In genomic region chr7:120102164-120102972, GRCm38 (mm10) we compare ENCODE assay signal across 8 mouse cellular contexts. TPM values are rescaled to one million over a fixed set of nuclear protein-coding genes. Genes with fewer than 3 reads are reported as not detected.
A peak's percentile ranks its signal among the peaks of the same experiment; 100 is the strongest.
DNase-seq lines count a peak whose midpoint lies in the region; ATAC-seq and TF ChIP-seq lines count a peak whose summit lies in the region.

TSS of gene Tmem159 (plus strand) at chr7:120102353.

- peaks cover 21% of the 10 kb centered on the region for H3K4me1 ChIP-seq in forebrain, embryonic 10.5 days
- peaks cover 28% of the 10 kb centered on the region for H3K4me1 ChIP-seq in heart, embryonic 13.5 days
- peaks cover 4% of the 10 kb centered on the region; the same call in 1 of the 2 replicates for H3K4me1 ChIP-seq in kidney, postnatal 0 days (replicated peaks; ENCODE audit: insufficient read depth, low read length)
- peaks cover 16% of the 10 kb centered on the region; the same call in 1 of the 2 replicates for H3K4me1 ChIP-seq in liver, embryonic 12.5 days

- no peaks in the 10 kb centered on the region for H3K36me3 ChIP-seq in forebrain, embryonic 10.5 days (replicated peaks)
- H3K36me3 ChIP-seq in heart, embryonic 13.5 days, result 0 out of 2 replicates have a peak, but pooled peaks cover 5% of the 10 kb centered on the region
- no peaks in the 10 kb centered on the region for H3K36me3 ChIP-seq in kidney, postnatal 0 days (ENCODE audit: insufficient read depth, low read length)
- H3K36me3 ChIP-seq in liver, embryonic 12.5 days, result no peaks in the 10 kb centered on the region
- H3K36me3 ChIP-seq in myocyte (ENCODE audit: control insufficient read depth, insufficient read depth), result no peaks in the 10 kb centered on the region

- H3K9ac ChIP-seq in heart, embryonic 13.5 days, result peak within 1 kb of the TSS; percentile 86
- H3K9ac ChIP-seq in kidney, postnatal 0 days (ENCODE audit: low read depth, low read length), result peak within 1 kb of the TSS; percentile 73
- H3K9ac ChIP-seq in liver, embryonic 12.5 days, result peak within 1 kb of the TSS; percentile 41

- peak; percentile 83; the same call in 1 of the 2 replicates for ATAC-seq in heart, embryonic 13.5 days (ENCODE audit: extremely low read depth, insufficient number of reproducible peaks, low FRiP score, low TSS enrichment)
- peak; percentile 91 for ATAC-seq in kidney, postnatal 0 days (replicated peaks; ENCODE audit: low FRiP score, low read depth)
- peak; percentile 87 for ATAC-seq in liver, embryonic 12.5 days

- peak within 1 kb of the TSS; percentile 59 for H3K4me3 ChIP-seq in forebrain, embryonic 10.5 days
- peak within 1 kb of the TSS; percentile 84 for H3K4me3 ChIP-seq in heart, embryonic 13.5 days
- peak within 1 kb of the TSS; percentile 85 for H3K4me3 ChIP-seq in kidney, postnatal 0 days (replicated peaks; ENCODE audit: low read depth, low read length)
- H3K4me3 ChIP-seq in liver, embryonic 12.5 days, result peak within 1 kb of the TSS; percentile 57
- H3K4me3 ChIP-seq in myocyte, result peak within 1 kb of the TSS; percentile 40

- peak within 1 kb of the TSS; percentile 97 for H3K4me2 ChIP-seq in heart, embryonic 13.5 days
- peak within 1 kb of the TSS; percentile 83 for H3K4me2 ChIP-seq in kidney, postnatal 0 days (ENCODE audit: low read length)
- peak within 1 kb of the TSS; percentile 83 for H3K4me2 ChIP-seq in liver, embryonic 12.5 days
- peak within 1 kb of the TSS; percentile 76 for H3K4me2 ChIP-seq in myocyte (ENCODE audit: low read depth)

- TF ChIP-seq POLR2A in myocyte (IDR thresholded peaks at IDR 0.05; ENCODE audit: insufficient read length, low read depth), result peak; percentile 70

- no peaks in the 10 kb centered on the region for H3K79me2 ChIP-seq in myocyte (ENCODE audit: control insufficient read depth, insufficient read depth)

- peaks cover 27% of the 10 kb centered on the region for H3K27me3 ChIP-seq in forebrain, embryonic 10.5 days (ENCODE audit: poor library complexity, severe bottlenecking)
- H3K27me3 ChIP-seq in heart, embryonic 13.5 days (replicated peaks), result no peaks in the 10 kb centered on the region
- H3K27me3 ChIP-seq in kidney, postnatal 0 days (ENCODE audit: insufficient read depth, low read length), result no peaks in the 10 kb centered on the region
- peaks cover 12% of the 10 kb centered on the region; the same call in 1 of the 2 replicates for H3K27me3 ChIP-seq in liver, embryonic 12.5 days (replicated peaks)
- H3K27me3 ChIP-seq in myocyte (ENCODE audit: control insufficient read depth, insufficient read depth, insufficient read length), result no peaks in the 10 kb centered on the region

- peak; percentile 25; the same call in 1 of the 2 replicates for TF ChIP-seq CTCF in kidney, postnatal 0 days (IDR thresholded peaks at IDR 0.05; ENCODE audit: low read depth)

- H3K9me3 ChIP-seq in forebrain, embryonic 10.5 days, result no peaks in the 10 kb centered on the region
- H3K9me3 ChIP-seq in heart, embryonic 13.5 days, result no peaks in the 10 kb centered on the region
- no peaks in the 10 kb centered on the region for H3K9me3 ChIP-seq in kidney, postnatal 0 days (replicated peaks; ENCODE audit: low read length)
- H3K9me3 ChIP-seq in liver, embryonic 12.5 days (replicated peaks), result no peaks in the 10 kb centered on the region

- H3K27ac ChIP-seq in forebrain, embryonic 10.5 days, result peak within 1 kb of the TSS; percentile 77
- H3K27ac ChIP-seq in heart, embryonic 13.5 days (replicated peaks), result peak within 1 kb of the TSS; percentile 72
- peak within 1 kb of the TSS; percentile 71 for H3K27ac ChIP-seq in kidney, postnatal 0 days
- H3K27ac ChIP-seq in liver, embryonic 12.5 days, result no peak within 1 kb of the TSS

- WGBS in forebrain, embryonic 10.5 days, result under 1% methylated on average over 41 of the region's 42 CpGs
- WGBS in heart, embryonic 13.5 days, result under 1% methylated on average over 42 of the region's 42 CpGs
- under 1% methylated on average over 41 of the region's 42 CpGs for WGBS in kidney, postnatal 0 days
- under 1% methylated on average over 42 of the region's 42 CpGs for WGBS in liver, embryonic 12.5 days (ENCODE audit: insufficient replicate concordance)

- DNase-seq in CD4-positive helper T cell, adult 2 months (ENCODE audit: low read depth, low spot score), result peak; percentile 55
- DNase-seq in c-Kit-negative CD71-positive TER-119-positive erythroid progenitor cells, embryonic 14.5 days (ENCODE audit: low read depth, low spot score), result peak; percentile 4
- peak; percentile 86 for DNase-seq in forebrain, embryonic 10.5 days (ENCODE audit: extremely low spot score, low spot score)
- DNase-seq in kidney, postnatal 0 days (ENCODE audit: low spot score), result peak; percentile 94
- DNase-seq in spleen, postnatal 36 days (ENCODE audit: low spot score in 2 of 2), result peak; percentile 53 to 61

- H3ac ChIP-seq in myocyte (ENCODE audit: control insufficient read depth, insufficient read length), result no peak within 1 kb of the TSS

TF ChIP-seq in myocyte, 11 proteins besides CTCF, POLR2A, EP300 and RAD21:
- TF ChIP-seq MYOG (IDR thresholded peaks at IDR 0.05; ENCODE audit: control insufficient read depth in 1 of 3, insufficient read depth in 1 of 3, insufficient read length in 2 of 3, low read depth in 2 of 3) (peak in 2 of 3 experiments; percentile 10 to 65), MYOD1 (IDR thresholded peaks at IDR 0.05; ENCODE audit: control insufficient read depth in 1 of 3, insufficient read length in 2 of 3, low read depth in 2 of 3) (peak in 2 of 3 experiments; percentile 31 to 52), USF1 (IDR thresholded peaks at IDR 0.05; ENCODE audit: low read depth) (no peak), TCF12 (IDR thresholded peaks at IDR 0.05; ENCODE audit: insufficient read depth, poor library complexity, severe bottlenecking) (no peak), CEBPB (IDR thresholded peaks at IDR 0.05; ENCODE audit: insufficient read depth, poor library complexity, severe bottlenecking) (no peak), POLR2AphosphoS2 (IDR thresholded peaks at IDR 0.05; ENCODE audit: insufficient read length, low read depth) (peak; percentile 63)
TF ChIP-seq in myocyte: peak in this region for 3.

RNA-seq across cellular contexts. Expression of gene Tmem159, which starts in this region (rescaled TPM):
- 16.2 and 18.4 TPM in 2 replicates for polyA plus RNA-seq in forebrain, embryonic 10.5 days (2016; fragmentation: Nextera tagmentation; extraction: Ambion mirVana)
- polyA plus RNA-seq in heart, embryonic 13.5 days (2015; fragmentation: Nextera tagmentation; extraction: Ambion mirVana), result 19.5 and 39.1 TPM in 2 replicates
- 43.3 and 43.4 TPM in 2 replicates for polyA plus RNA-seq in kidney, postnatal 0 days (2015; fragmentation: Nextera tagmentation; extraction: Ambion mirVana)
- polyA plus RNA-seq in liver, embryonic 12.5 days (2016; fragmentation: Nextera tagmentation; extraction: Ambion mirVana), result 3.9 and 4.0 TPM in 2 replicates
- 9.9 TPM for polyA plus RNA-seq in myocyte (2012; fragmentation: generic; extraction: Trizol)

Comparison
In these comparisons a context has a peak if more than half of its experiments do, and no peak if none do; other contexts are left out.
1. DNase-seq: peak in every context shown above with its lines; median percentile 94 in kidney, postnatal 0 days; 86 in forebrain, embryonic 10.5 days; 57 in spleen, postnatal 36 days; 55 in CD4-positive helper T cell, adult 2 months; 4 in c-Kit-negative CD71-positive TER-119-positive erythroid progenitor cells, embryonic 14.5 days.